Mouse (Mus musculus): ENCODE data around the gene Tas2r138. TPM values are rescaled to one million over a fixed set of nuclear protein-coding genes. Genes with fewer than 3 reads are reported as not detected.

The Tas2r138 gene
- total RNA-seq (2023), result not detected

GRCm38 (mm10) chr6:40613260-40613852 lies at the start of gene Tas2r138:
TSS of gene Tas2r138 (minus strand) at chr6:40613310.

DNA sequence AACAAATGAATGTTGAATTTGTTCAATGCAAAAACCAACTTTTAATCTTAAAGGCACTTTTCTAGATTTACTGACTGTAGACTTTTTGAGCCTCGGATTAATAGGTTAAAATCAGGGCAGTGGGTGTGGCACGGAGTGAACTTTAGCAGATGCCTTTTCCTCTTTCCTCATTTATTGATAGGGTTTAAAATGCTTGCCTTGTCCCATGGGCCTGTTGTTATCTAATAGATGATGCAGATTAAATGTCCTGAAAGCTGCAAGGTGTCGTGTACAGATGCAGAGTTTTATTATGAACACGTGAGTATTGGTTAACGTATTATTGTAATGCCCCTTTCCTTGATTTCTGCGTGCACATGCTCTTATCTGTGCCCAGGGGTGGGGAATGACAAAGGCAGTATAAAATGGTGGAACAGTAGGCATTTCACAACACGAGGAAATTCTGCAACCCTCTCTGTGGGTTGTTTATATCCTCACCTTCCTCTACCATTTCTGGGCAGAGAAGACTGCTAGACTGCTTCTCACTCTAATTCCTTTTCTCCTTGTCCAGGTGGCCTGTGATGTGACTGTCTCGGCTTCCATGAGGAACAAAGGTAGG lies 15.4 kb upstream of the Tas2r138 start, which contains the start of gene Mgam:
Mgam (plus strand) TSS at position 426 of the 595 bp plus-strand sequence.

DNA sequence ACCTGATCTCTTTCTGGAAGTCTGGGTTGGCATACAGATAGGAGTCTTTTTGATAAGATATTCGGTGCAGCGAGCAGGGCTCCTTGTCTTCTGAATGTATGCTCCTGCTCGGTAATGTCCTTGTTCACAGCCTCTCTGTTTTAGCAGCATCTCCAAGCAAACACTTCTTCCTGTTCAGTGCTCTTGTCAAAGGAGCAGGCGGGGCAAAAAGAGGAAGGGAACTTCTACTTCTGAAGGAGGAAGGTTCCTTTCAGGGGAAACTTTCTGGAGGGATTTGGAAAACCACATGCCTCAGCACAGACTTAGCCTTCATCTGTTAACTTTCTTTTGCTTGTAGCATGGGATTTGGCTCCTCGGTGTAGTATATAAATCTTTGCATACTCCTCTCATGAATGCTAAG lies 27.5 kb downstream of the Tas2r138 start, which contains the start of gene Clec5a:
Clec5a (minus strand) TSS at position 177 of the 400 bp plus-strand sequence.

DNA sequence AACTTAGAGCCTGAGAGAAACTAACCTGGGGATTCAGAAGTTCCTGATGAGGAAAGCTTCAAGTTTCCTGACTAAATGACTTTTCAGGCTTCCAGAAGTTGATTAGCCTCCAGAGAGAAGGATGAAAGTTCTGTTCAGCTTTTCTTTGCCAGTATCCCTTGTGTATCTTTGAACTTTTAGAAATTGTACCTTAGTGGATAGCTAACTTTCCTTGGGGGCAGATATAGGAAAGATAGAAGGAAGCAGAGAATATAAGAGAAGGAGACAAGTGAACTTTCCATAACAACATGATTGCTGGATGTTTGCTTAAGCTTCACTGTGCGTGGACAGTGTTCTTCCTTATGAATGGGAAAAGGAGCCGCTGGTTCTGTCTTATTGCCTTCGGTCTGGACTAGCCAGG lies 43.9 kb downstream of the Tas2r138 start, which contains the start of gene Olfr460:
Olfr460 (plus strand) TSS at position 301 of the 400 bp plus-strand sequence.

Other genes starting within 250 kb of the Tas2r138 start
- 10 to 100 TPM; 20.5 to 21.9 TPM for gene E330009J07Rik, start 177.2 kb downstream of the Tas2r138 start, total RNA-seq (2023)
- gene Wee2, start 174.2 kb downstream of the Tas2r138 start, total RNA-seq (2023), result not detected
- 10 to 100 TPM; 63.7 to 65.6 TPM for gene Ssbp1, start 142.0 kb downstream of the Tas2r138 start, total RNA-seq (2023)
- under 1 TPM in 1 of 2 experiments, not detected in 1; 0.53 TPM for gene Tas2r137, start 122.1 kb downstream of the Tas2r138 start, total RNA-seq (2023)
- not detected for gene Tas2r108, start 119.8 kb downstream of the Tas2r138 start, total RNA-seq (2023)
- not detected for gene Prss37, start 93.8 kb downstream of the Tas2r138 start, total RNA-seq (2023)
- not detected for gene Olfr461, start 58.3 kb downstream of the Tas2r138 start, total RNA-seq (2023)
- not detected for gene Olfr460, start 43.8 kb downstream of the Tas2r138 start, total RNA-seq (2023)
- not detected for gene Clec5a, start 27.5 kb downstream of the Tas2r138 start, total RNA-seq (2023)
- not detected for gene Mgam, start 15.5 kb upstream of the Tas2r138 start, total RNA-seq (2023)